Mouse (Mus musculus): Measurements from ENCODE around the gene Slit3. TPM values are rescaled to one million over a fixed set of nuclear protein-coding genes. Genes with fewer than 3 reads are reported as not detected.

The Slit3 gene
- polyA plus RNA-seq, 3 experiments from 2014 or later, result not detected

- no peak for ATAC-seq
Measured at GRCm38 (mm10) chr11:35544112-35545064, 423.4 kb downstream of the Slit3 start.

DNA sequence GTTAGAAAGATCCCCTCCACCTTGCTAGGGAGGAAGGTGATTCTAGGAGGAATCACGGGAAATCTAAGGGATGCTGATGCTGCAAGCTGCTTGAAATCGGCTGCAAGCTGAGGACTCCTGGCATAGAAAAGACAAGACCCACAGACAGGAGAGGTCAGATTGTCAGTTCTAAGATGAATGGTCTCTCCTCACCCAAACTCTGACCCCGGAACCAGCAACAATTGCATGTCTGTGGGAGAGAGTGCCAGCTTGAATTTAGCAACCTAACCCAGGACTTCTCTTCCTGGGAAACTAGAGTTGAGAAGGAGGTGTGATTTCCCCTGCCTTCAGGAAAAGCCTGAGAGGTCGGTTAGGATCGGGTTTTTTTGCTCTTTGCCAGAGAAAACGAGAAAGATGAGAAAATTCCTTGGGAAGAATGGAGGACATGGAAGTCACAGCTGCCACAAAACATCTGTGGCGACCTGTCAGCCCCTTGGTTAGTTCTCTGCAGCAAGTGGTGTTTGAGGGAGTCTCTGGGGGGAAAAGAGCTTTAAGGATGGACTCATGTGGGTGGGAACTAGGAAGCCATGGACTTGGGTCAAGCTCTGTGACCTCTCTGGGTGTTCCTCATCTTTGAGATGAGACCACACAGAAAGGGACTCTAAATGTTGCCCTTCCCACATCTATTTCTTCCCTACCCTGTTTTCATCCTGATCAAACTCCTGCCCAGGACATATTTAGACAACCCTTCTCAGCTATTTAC, 425.2 kb downstream of the Slit3 start:
- no peak for ATAC-seq

DNA sequence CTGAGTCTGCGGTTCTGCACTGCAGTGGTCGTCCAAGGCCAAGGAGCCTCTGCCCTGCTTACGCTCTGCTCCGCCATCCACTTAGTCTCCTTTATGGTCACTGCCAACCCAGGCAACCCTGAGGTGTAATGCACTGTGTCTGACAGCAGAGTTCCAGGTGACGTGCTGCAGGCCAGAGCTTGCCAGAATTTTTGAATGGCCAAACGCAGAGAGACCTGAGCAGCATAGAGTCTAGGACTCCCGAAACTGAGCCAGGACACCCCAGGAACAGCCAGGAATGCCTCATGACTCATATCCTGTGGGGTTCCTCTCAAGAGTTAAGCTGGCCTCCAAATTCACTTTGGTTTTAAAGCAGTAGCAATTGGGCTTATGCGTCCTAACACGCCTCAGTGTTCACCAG, 429.0 kb downstream of the Slit3 start:
- ATAC-seq, result no peak

DNA sequence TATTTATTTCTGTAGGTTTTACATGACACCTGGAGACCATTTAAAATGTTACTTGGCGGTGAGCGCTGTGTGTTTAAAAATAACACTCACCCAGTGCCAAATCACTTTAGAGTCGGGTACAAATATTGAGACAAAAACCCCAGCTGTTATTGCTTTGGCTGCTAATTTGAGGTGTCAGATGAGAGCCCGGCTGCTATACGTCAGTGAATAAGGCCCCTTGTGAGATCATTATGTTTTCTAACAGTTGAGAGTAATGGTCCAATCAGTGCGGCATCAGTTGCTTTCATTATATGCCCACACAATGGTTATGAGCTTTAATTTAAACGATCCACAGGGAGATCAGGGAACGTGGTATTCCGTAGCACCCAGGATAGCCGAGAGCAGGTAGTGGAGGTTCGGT, 435.2 kb downstream of the Slit3 start:
- no peak for ATAC-seq

DNA sequence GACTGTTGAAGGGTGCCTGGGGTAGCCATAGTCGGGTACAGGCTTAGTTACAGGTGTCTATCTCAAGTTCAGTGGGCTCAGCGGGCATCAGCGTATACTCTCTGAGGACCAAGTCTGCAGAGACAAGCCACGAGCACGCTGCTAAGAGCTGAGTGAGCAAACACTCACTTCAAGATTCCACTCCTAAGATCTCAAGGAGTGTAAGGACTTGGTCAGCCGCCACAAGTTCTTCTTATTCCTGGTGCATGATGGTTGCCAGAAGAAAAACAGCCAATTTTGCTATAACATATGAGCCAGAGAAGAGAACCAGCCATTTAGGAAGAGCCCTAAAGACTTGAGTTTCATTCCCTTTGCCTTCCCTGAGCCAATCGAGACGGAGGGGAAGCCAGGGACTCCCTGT, 436.5 kb downstream of the Slit3 start:
- no peak for ATAC-seq

- no peak for ATAC-seq
Measured at GRCm38 (mm10) chr11:35558311-35558710, 437.3 kb downstream of the Slit3 start.

DNA sequence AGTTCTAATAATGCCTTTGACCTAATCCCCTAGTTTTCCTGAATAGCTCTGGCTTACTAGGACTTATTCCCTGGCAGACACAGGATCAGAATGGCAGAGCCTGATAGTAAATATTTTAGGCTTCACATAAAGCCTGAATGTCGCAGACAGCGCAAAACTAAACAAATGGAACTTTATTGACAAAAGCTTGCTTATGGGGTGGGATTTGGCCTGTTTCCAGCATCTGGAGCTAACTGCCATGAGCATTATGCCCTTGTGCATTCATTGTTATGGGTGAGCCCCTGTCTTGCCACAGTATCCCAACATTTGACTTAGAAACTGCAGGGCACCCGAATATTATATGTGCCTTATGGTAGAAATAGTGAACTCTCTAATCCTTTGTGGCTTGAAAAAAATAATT, 438.4 kb downstream of the Slit3 start:
- ATAC-seq, result no peak

DNA sequence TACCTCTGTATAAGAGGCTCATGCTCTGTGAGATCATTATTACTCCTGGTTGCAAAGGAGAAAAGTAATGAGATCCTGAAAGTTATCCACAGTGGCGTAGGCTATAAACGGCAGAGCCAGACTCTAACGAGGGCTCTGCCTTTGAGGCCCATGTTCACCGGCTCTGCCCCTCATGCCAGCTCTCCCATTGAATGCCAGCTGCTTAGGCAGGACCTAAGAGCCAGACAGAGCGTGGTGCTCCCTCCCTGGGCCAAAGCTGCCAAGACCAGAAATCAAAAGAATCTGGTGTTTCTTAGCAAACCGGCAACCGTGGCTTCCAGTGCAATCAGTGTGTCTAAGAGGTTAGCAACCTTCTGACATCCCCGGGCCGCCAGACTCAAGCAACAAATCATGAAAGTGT, 440.7 kb downstream of the Slit3 start:
- no peak for ATAC-seq

GRCm38 (mm10) chr11:35565322-35565721, 444.3 kb downstream of the Slit3 start:
- no peak for ATAC-seq

DNA sequence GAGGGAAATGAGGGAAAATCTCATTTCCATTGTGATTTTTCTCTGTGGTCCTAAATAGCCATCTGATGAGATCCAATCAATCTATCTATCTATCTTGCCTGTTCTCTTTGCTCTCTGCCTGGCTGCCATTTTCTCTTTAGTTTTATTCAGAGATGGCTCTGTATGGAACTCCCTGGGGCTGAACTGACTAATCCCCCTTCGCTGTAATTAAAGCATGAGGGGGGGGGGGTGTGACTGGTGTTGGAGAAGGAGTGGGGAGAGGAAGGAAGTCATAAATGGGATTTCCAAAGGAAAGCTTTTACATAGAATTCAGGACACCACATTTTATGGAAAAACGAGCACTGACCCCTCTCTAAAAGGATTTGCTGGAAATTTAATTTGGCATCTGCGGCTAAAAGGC, 445.7 kb downstream of the Slit3 start:
- no peak for ATAC-seq

- ATAC-seq, result no peak
Measured at GRCm38 (mm10) chr11:35569126-35569916, 448.3 kb downstream of the Slit3 start.

- ATAC-seq, result no peak
Measured at GRCm38 (mm10) chr11:35569957-35570356, 448.9 kb downstream of the Slit3 start.

- ATAC-seq, result no peak
Measured at GRCm38 (mm10) chr11:35571910-35572309, 450.9 kb downstream of the Slit3 start.

DNA sequence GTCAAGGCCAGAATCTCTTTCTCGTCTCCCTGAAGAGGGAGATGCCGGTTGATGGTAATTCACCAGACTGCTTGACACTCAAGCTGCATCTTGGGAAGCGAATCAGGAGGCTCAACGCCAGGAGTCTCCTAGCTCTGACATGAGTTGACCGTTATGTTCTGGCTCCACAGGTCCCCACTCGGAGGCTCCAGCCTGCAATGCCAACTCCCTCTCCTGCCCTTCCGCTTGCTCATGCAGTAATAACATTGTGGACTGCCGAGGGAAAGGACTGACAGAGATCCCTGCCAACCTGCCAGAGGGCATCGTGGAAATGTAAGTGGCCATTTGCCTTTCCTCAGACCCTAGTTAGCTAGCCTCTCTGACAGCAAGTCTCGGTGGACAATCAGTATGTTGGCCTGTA, 457.8 kb downstream of the Slit3 start:
- ATAC-seq, result no peak

- no peak for ATAC-seq
Measured at GRCm38 (mm10) chr11:35582591-35582990, 461.6 kb downstream of the Slit3 start.

DNA sequence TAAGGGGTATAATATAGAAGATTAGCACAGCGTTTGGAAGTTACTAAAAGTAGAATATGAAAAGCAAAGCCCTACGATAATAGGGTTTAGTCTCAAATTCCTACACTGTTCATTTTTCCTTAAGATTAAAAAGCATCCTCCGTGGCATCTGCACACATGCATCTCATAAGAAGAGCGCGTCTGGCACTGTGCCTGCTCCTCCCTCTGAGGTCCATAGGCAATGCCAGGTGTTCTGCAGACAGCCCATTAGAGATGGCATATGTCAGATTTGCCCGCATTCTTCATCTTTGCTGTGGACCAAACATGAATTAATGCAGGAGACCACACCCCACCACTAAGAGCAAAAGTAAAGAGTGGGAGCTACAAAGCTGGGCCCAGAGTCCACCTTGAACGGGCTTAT, 462.6 kb downstream of the Slit3 start:
- no peak for ATAC-seq

- ATAC-seq, result no peak
Measured at GRCm38 (mm10) chr11:35587174-35587959, 466.3 kb downstream of the Slit3 start.

GRCm38 (mm10) chr11:35589892-35590291, 468.9 kb downstream of the Slit3 start:
- ATAC-seq, result no peak

- ATAC-seq, result no peak
Measured at GRCm38 (mm10) chr11:35593146-35594034, 472.4 kb downstream of the Slit3 start.

GRCm38 (mm10) chr11:35596064-35596463, 475.0 kb downstream of the Slit3 start:
- no peak for ATAC-seq

DNA sequence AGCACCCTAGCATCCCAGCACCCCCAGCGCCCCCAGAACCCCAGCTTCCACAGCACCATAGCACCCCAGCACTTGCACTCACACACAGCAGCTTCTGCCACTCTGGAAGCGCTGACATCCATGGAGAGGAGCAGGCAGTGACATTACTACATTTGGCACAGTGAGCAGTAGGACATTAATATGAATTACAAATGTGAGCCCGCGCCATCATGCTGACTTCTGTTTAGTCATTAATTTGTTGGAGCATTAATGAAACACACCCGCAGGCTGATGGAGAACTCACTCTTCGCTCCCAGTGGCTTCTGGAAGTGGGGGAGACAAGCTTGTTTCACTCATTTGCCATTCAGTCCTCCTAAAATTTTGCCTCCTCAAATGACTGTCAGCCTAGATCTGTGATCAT, 476.9 kb downstream of the Slit3 start:
- no peak for ATAC-seq
